Mouse (Mus musculus): ENCODE data around the gene Tmem51. TPM values are rescaled to one million over a fixed set of nuclear protein-coding genes. Genes with fewer than 3 reads are reported as not detected.

The Tmem51 gene
- polyA plus RNA-seq, 1 experiment from 2014 or later = 79.0 TPM

DNA sequence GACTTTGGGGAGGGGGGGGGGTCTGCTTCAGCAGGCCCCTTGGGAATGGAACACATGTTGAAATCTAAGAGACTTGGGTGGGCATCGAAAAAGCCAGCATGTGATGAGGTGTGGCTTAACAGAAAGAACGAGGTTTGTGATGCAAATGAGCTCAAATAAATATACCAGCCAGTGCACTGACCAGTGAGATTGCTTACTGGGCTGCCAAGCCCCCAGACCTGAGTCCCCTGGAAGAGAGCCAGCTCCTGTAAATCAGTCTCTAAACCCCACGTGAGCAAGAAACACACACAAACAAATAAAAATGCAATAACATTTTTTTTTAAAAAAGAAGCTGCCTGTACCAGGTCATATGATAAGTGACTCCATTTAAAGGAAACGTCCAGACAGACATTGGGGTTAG is 17.5 kb downstream of the Tmem51 start:
- peaks cover 12% of the 10 kb centered on the region for H3K4me1 ChIP-seq (replicated peaks; ENCODE audit: control insufficient read depth, insufficient read depth)
- no peaks in the 10 kb centered on the region for H3K27me3 ChIP-seq (ENCODE audit: control insufficient read depth, insufficient read depth, low read length)
- H3K9ac ChIP-seq (ENCODE audit: low read length) = no peak overlapping the region
- H3K9me3 ChIP-seq (ENCODE audit: control insufficient read depth, low read length) = no peaks in the 10 kb centered on the region
- WGBS = 52% methylated on average over 4 of the region's 4 CpGs
- no peak for TF ChIP-seq EP300 (optimal IDR thresholded peaks at IDR 0.05)
- no peak for TF ChIP-seq CTCF (IDR thresholded peaks at IDR 0.05; ENCODE audit: low read depth)
- ATAC-seq (ENCODE audit: low FRiP score, low TSS enrichment) = no peak
- no peaks in the 10 kb centered on the region for H3K36me3 ChIP-seq (ENCODE audit: control insufficient read depth, insufficient read depth, low read length)
- no peak for DNase-seq (ENCODE audit: low spot score)
- 0 out of 2 replicates have a peak overlapping the region, but pooled peaks have one; percentile 15 for H3K4me2 ChIP-seq (replicated peaks; ENCODE audit: low read depth)
- H3K4me3 ChIP-seq (ENCODE audit: low read depth, low read length) = no peak overlapping the region
- H3K27ac ChIP-seq (replicated peaks) = peak overlapping the region; percentile 86

DNA sequence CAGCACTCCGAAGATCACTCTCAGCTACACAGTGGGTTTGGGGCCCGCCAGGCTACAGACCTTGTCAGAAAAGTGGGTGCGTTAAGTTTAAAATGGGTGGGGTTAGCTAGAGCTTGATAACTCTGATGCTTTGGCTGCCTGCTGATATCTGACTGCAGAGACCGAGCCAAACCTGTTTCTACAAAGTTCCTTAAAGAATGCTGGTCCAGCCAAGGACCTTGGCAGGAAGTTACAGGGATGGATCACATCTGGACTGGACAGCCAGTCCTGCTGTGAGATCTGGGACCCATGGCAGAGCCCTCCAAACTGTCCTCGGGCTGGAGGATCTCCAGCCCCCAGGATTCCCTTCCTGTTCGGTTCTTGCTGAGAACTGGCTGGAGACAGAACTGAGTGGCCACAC is 18.3 kb downstream of the Tmem51 start:
- Histone ChIP-seq H3K4me3 (ENCODE audit: low read depth, low read length) (no peak overlapping the region), H3K27me3 (ENCODE audit: control insufficient read depth, insufficient read depth, low read length) (no peaks in the 10 kb centered on the region), H3K36me3 (ENCODE audit: control insufficient read depth, insufficient read depth, low read length) (no peaks in the 10 kb centered on the region), H3K9ac (ENCODE audit: low read length) (0 out of 2 replicates have a peak overlapping the region, but pooled peaks have one; percentile 9), H3K9me3 (ENCODE audit: control insufficient read depth, low read length) (no peaks in the 10 kb centered on the region), H3K27ac (replicated peaks) (peak overlapping the region; percentile 86), H3K4me1 (replicated peaks; ENCODE audit: control insufficient read depth, insufficient read depth) (peaks cover 13% of the 10 kb centered on the region), H3K4me2 (replicated peaks; ENCODE audit: low read depth) (peak overlapping the region; percentile 15; the same call in 1 of the 2 replicates)
- no peak for TF ChIP-seq EP300 (optimal IDR thresholded peaks at IDR 0.05)
- TF ChIP-seq CTCF (IDR thresholded peaks at IDR 0.05; ENCODE audit: low read depth) = no peak
- peak; percentile 54 for DNase-seq (ENCODE audit: low spot score)
- peak; percentile 38 for ATAC-seq (ENCODE audit: low FRiP score, low TSS enrichment)
- 19% methylated on average over 6 of the region's 6 CpGs for WGBS

DNA sequence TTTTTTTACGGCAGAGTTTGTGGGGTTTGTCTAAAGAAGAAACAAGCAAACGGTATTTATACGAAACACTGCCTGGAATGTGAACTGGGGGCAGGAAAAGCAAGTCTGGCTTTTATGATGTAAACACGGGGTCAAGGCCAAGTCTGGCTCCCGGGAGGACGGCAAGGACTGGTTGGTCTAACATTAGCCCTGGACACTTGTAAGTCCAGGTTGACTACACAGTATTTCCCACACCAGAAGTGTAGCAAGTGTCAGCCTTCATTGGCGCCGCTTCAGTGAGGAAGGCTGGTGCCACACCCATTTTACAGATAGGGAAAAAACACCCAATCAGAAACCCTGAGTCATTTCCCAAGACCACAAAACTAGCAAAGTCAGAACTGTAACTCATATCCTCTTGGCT is 18.8 kb downstream of the Tmem51 start:
- H3K9ac ChIP-seq (ENCODE audit: low read length) = no peak overlapping the region
- no peak for TF ChIP-seq CTCF (IDR thresholded peaks at IDR 0.05; ENCODE audit: low read depth)
- no peak for TF ChIP-seq EP300 (optimal IDR thresholded peaks at IDR 0.05)
- H3K4me1 ChIP-seq (replicated peaks; ENCODE audit: control insufficient read depth, insufficient read depth) = peaks cover 12% of the 10 kb centered on the region
- H3K9me3 ChIP-seq (ENCODE audit: control insufficient read depth, low read length) = no peaks in the 10 kb centered on the region
- H3K4me3 ChIP-seq (ENCODE audit: low read depth, low read length) = no peak overlapping the region
- no peak for DNase-seq (ENCODE audit: low spot score)
- no peaks in the 10 kb centered on the region for H3K27me3 ChIP-seq (ENCODE audit: control insufficient read depth, insufficient read depth, low read length)
- ATAC-seq (ENCODE audit: low FRiP score, low TSS enrichment) = peak; percentile 2; the same call in 1 of the 2 replicates
- peak overlapping the region; percentile 86 for H3K27ac ChIP-seq (replicated peaks)
- no peak overlapping the region for H3K4me2 ChIP-seq (replicated peaks; ENCODE audit: low read depth)
- H3K36me3 ChIP-seq (ENCODE audit: control insufficient read depth, insufficient read depth, low read length) = no peaks in the 10 kb centered on the region; the same call in 1 of the 2 replicates
- WGBS = 21% methylated on average over 8 of the region's 8 CpGs

DNA sequence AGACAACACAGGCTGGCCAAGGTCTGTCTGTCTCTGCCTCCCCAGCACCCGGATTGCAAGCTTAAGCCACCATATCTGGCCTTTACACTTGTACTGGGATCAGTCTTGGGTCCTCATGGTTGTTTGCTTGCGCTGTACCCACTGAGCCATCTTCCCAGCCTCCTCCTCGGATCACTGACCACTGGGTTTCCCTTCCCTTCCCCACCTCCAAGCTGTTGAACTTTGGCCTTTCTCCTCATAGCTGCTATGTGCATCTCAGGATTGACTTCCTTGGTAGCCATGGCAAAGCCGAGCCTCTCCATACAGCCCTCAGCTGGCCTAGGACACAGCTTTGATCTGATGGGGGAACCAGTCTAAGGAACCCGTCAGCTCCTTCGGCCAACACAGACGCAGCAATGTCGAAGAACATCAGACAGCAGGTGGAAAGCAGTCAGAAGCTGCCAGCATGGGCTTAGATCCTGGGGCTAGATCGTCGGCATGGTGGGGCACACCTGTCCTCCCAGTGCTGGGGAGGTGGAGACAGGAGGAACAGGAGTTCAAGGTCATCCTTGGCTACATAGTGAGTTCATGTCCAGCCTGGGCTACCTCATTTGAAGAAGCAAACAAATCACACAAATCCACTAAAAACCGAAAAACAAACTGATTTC is 19.4 kb downstream of the Tmem51 start:
- Histone ChIP-seq H3K9me3 (ENCODE audit: control insufficient read depth, low read length) (no peaks in the 10 kb centered on the region), H3K4me3 (ENCODE audit: low read depth, low read length) (no peak overlapping the region), H3K9ac (ENCODE audit: low read length) (no peak overlapping the region), H3K4me2 (replicated peaks; ENCODE audit: low read depth) (no peak overlapping the region), H3K36me3 (ENCODE audit: control insufficient read depth, insufficient read depth, low read length) (no peaks in the 10 kb centered on the region; the same call in 1 of the 2 replicates), H3K27me3 (ENCODE audit: control insufficient read depth, insufficient read depth, low read length) (no peaks in the 10 kb centered on the region), H3K27ac (replicated peaks) (peak overlapping the region; percentile 86), H3K4me1 (replicated peaks; ENCODE audit: control insufficient read depth, insufficient read depth) (peaks cover 11% of the 10 kb centered on the region)
- no peak for TF ChIP-seq CTCF (IDR thresholded peaks at IDR 0.05; ENCODE audit: low read depth)
- no peak for TF ChIP-seq EP300 (optimal IDR thresholded peaks at IDR 0.05)
- 81% methylated on average over 11 of the region's 11 CpGs for WGBS
- ATAC-seq (ENCODE audit: low FRiP score, low TSS enrichment) = no peak
- no peak for DNase-seq (ENCODE audit: low spot score)

DNA sequence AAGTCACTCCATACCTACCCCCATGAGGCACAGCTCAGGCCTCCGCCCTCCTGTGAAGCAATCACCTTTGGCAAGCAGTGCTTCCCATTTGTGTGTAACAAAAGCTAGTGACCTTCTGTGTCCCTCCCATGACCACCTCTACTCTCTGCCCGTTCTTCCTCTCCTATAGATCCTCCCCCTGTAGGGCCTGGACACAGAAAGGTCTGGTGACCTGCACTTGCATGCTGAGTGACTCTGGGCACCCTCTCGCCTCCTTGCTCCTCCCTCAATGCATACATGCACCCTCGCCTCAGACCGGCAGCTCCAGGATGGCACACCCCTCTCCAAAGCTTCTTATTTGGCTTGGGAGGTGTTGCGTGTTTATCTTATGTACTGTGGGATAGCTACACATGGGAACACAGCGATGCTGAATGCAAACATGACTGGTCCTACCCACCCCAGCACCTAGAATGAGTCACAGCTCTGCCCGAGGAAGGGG is 21.0 kb downstream of the Tmem51 start:
- H3K36me3 ChIP-seq (ENCODE audit: control insufficient read depth, insufficient read depth, low read length) = no peaks in the 10 kb centered on the region; the same call in 1 of the 2 replicates
- peak overlapping the region; percentile 86 for H3K27ac ChIP-seq (replicated peaks)
- no peak overlapping the region for H3K9ac ChIP-seq (ENCODE audit: low read length)
- no peak overlapping the region for H3K4me2 ChIP-seq (replicated peaks; ENCODE audit: low read depth)
- ATAC-seq (ENCODE audit: low FRiP score, low TSS enrichment) = peak; percentile 90
- no peaks in the 10 kb centered on the region for H3K27me3 ChIP-seq (ENCODE audit: control insufficient read depth, insufficient read depth, low read length)
- peaks cover 11% of the 10 kb centered on the region for H3K4me1 ChIP-seq (replicated peaks; ENCODE audit: control insufficient read depth, insufficient read depth)
- TF ChIP-seq CTCF (IDR thresholded peaks at IDR 0.05; ENCODE audit: low read depth) (no peak), EP300 (optimal IDR thresholded peaks at IDR 0.05) (no peak)
- 63% methylated on average over 8 of the region's 8 CpGs for WGBS
- H3K9me3 ChIP-seq (ENCODE audit: control insufficient read depth, low read length) = no peaks in the 10 kb centered on the region
- H3K4me3 ChIP-seq (ENCODE audit: low read depth, low read length) = no peak overlapping the region
- peak; percentile 80 for DNase-seq (ENCODE audit: low spot score)

Data from stomach, postnatal 0 days (tissue).